Mouse (Mus musculus): ENCODE results near the gene Ncam2. TPM values are rescaled to one million over a fixed set of nuclear protein-coding genes. Genes with fewer than 3 reads are reported as not detected.

Ncam2 gene
- total RNA-seq, 2 experiments from 2014 or later = 0.05 to 0.06 TPM

DNA sequence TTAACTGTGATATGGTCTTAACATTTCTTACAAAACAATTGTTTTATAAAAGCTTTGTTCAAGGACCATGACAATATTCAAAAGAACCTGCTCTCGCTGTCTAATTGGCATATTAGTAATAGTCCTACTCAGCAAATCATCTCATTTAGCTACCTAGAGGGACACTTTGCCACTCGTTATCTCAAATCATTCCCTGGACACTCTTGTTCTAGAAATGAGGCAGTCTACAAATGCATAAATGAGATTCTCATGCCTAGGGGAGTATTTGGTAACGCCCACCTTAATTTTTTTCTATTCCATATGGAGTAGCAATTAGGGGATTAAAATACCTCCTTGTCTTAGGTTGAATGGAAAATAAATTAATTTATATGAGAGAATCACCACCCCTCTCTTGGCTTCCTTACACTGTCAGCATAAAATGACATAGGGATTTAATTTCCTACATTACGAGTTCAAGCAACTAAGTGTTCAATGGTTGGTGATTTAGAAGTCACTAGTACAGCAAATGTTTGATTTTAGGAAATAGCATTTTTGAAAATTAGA lies 387.1 kb downstream of the Ncam2 start:
- DNase-seq = no peak
- intact Hi-C loops (cut with DNase I) = no loop called here

DNA sequence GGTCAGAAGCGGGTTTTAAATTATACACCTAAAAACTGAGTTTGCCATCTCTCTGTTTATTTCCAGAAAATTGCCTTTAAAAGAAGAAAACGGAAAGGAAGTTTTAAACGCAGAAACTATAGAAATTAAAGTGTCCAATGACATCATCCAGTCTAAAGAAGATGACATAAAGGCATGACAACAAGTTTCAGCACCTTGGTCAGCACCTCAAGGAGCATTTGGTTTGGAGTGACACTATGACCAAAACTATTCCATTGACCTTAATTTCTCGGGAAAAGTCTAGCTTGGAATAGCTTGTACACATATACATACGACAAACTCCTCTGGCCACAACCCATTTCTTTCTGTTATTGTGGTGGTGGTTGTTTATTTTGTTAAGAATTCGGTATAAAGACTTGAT lies 422.8 kb downstream of the Ncam2 start:
- intact Hi-C loops (cut with DNase I) = no loop called here

DNA sequence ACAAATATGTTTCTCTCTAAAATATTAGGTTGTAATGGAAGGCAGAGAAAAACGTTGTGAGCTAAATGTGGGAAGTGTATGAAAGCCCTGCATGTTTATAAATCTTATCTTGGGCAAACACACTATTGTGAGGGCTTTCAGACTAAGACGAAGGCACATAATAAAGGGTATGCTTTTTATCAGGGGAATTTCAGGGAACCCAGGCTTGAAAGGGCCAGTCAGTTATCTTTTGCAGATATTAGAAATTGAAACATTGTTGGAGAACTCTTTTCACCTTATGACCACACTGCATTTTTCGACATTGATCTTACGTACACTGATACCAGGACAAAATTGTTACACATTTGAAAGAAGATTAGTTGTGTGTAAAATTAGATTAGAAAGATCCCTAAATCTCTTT lies 423.3 kb downstream of the Ncam2 start:
- DNase-seq = no peak
- intact Hi-C loops (cut with DNase I) = no loop called here

More for the DNA sequence above, 422.8 kb downstream of the Ncam2 start:
- no peak for DNase-seq

DNA sequence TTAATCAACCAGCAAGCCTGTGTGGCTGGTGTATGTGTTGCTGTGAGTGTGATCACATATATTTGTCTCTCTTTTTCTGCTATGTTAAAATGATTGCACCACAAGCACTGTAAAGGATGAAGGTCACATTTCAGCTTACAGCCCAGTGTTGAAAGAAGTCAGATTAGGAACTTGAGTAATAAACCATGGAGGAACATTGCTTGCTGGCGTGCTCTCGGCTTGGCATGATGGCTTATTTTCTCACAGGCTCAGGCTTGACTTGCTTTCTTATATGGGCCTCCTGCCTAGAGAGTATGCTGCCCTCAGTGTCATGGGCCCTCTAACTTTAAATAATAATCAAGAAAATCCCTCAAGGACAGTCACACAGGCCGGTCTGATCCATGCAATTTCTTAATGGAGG lies 449.8 kb downstream of the Ncam2 start:
- DNase-seq = no peak
- intact Hi-C loops (cut with DNase I) = no loop called here

GRCm38 (mm10) chr16:81651550-81651949 lies 451.1 kb downstream of the Ncam2 start:
- intact Hi-C loops (cut with DNase I) = no loop called here
- DNase-seq = no peak

GRCm38 (mm10) chr16:81656550-81656949 lies 456.1 kb downstream of the Ncam2 start:
- DNase-seq = no peak
- intact Hi-C loops (cut with DNase I) = no loop called here

- DNase-seq = no peak
- intact Hi-C loops (cut with DNase I) = no loop called here
These were observed 473.4 kb downstream of the Ncam2 start for GRCm38 (mm10) chr16:81673866-81674265.

- intact Hi-C loops (cut with DNase I) = no loop called here
- DNase-seq = no peak
These were observed 475.0 kb downstream of the Ncam2 start for GRCm38 (mm10) chr16:81675546-81675945.

All from heart, postnatal 36 days (tissue).